Mouse (Mus musculus) adrenal gland, adult 8-10 months (tissue): Measurements from ENCODE around the gene Gm20715. TPM values are rescaled to one million over a fixed set of nuclear protein-coding genes. Genes with fewer than 3 reads are reported as not detected.
A peak's percentile ranks its signal among the peaks of the same experiment; 100 is the strongest.
"Not testable (repeated sequence)": the region's sequence is repeated elsewhere in the genome, so short reads cannot be mapped to it uniquely, and the experiment has no call there.

Source experiments
- DNase-seq: peaks from one replicate; pipeline ENCODE4 v3.0.0; 2022
- total RNA-seq, 4 experiments: library from RNA; stranded (reverse); gene quantifications; 2 replicates each; pipeline ENCODE4 v1.2.4; 2022

Gm20715 gene
- total RNA-seq, 4 experiments from 2014 or later, result 0.05 TPM; not detected in 3

DNA sequence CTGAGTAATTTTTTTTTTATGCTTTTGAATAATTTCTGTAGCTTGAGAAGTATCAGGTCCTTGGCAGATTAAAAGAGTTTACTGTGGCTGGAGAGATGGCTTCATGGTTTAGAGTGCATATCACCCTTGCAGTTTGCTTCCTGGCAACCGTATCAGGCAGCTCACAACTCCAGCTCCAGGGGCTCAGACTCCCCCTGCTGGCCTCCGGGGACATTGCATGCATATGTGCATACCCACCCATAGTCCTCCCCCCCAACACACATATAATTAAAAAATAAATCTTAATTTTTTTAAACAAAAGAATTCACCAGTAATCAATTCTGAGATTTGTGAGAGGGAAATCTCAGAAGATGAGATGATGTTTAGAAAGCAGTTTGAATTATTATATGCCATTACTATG lies 20.3 kb downstream of the Gm20715 start:
- DNase-seq, result no peak

DNA sequence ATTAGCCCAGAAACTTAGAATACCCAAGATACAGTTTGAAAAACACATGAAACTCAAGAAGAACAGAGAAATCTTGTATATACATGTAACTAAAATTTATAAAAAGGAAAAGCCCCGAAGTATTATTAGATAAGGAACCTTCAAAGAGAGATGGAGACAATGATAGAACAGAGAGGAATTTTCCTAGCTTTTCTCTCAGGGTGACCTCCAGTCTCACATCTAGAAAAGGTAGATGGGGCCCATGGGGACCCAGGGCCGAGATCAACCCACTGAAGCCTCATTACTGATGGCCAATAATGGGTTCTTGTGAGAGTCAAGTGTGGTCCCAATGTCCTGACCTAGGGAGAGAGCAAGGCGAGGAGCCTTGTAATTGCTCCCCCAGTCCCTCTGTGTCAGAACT lies 28.3 kb downstream of the Gm20715 start, which contains the start of gene Olfr1344:
Gene Olfr1344, plus strand, starts transcription at position 301 of the 400 bp plus-strand sequence.
- no peak for DNase-seq

DNA sequence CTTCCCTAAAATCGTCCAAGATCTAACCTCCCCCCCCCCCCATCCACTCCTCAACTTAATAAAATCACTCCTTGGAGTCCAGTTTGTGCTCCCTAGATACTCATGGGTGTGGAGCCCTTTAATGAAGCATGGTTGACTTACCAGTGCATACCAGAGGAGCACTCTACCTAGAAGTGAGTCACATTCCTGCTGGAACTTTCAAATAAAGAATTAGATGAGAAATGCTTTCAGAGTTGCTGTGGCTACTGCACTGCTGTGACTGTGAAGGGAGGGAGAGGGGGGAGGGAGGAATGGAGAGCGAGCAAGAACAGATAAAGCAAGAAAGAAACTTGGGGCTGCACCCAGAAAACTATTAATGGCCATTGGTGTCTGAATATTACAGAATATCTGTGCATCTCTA lies 31.1 kb downstream of the Gm20715 start:
- DNase-seq, result no peak

DNA sequence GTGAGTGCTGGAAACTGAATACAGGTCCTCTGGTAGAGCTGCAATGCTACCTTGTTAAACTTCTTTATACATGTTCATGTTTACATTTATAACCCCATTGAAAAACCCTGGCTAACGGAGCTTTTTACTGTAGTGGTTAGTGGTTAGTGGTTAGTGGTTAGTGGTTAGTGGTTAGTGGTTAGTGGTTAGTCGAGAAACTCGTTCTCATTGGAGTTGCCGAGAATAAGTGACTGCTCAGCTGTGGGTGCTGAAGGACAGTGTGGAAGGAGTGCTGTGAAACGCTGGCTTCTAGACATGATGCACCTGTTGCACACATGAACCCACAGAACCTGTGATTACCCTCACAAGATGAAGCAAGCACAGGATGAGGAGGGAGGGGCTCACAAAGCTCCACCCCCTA lies 37.7 kb downstream of the Gm20715 start:
- no peak for DNase-seq

DNA sequence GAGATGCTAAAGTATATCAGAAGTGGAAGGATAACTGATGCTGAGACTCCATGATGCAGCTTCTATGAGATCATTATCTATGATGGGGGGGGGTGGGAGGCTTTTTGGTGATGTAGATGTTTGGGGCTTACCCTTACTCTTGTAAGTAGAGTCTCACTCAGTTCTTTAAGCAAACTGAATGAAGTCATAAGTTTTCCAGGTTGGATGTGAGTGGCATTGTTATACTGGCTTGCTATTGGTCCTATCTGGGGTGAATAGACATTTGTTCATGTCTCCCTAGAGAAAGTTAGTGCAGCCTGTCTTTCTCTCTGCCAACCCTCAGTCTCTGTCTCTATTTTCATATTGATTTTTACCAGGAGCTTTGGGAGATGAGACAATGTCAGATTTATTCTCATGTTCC lies 45.8 kb downstream of the Gm20715 start, which contains the start of gene Olfr1336:
Gene Olfr1336, plus strand, starts transcription at position 301 of the 400 bp plus-strand sequence.
- no peak for DNase-seq

DNA sequence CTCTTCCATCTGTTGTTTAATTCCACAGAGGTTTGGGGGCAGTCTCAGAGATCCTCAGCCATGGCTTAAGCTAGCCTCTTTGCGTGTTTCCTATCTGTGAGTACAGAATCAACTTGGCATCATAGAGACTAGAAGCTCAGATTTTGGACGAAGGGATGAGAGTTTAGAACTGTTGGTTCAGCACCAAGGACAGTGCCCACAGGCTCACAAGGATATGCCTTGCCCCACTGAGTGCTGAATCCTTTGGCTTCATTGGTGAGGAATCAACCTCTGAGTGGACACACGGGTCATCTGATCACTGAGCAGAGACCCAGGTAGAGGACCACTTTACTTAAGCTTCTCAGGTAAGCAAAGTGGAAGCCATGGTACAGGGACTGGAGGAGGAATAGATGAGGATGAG lies 46.3 kb downstream of the Gm20715 start:
- no peak for DNase-seq

DNA sequence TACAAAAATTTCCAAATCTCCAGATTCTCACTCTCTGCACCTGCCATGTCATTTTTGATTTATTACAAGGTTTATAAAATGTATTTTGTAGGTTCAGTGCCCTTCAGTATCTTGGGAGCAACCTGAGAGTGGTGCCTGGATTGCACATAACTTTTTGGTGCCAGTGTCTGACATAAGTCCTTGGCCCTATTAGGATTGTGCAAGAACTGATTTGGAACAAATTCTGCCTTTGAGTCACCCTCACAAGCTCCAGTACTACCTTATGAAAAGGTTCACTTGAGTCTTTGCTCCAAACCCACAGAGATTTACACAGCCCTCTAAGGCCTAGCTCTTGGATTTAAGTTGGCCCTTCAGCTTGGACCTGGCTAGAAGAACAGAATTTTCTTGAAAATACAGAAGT lies 56.9 kb downstream of the Gm20715 start, which contains the start of gene Olfr1346:
Gene Olfr1346, plus strand, starts transcription at position 151 of the 400 bp plus-strand sequence.
- peak; percentile 15 for DNase-seq

DNA sequence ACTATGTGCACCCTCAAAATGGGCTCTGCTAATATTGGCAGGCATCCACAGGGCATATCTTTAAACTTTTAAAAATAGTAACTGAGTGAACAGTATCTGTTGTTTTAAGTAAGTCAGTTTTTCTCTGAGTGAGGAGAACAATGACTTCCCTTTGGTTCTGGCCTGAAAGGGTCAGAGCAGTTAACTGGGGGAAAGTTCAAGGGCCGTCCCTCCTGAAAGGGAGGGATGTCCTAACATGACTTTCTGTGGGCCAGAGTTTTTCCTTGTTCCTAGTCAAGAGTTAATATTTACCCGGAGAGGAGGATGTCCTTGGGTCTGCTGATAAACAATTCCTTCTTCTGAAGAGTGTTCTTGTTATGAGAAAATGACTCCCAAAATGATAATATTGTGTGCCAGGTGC lies 67.6 kb downstream of the Gm20715 start:
- not testable (repeated sequence) for DNase-seq

DNA sequence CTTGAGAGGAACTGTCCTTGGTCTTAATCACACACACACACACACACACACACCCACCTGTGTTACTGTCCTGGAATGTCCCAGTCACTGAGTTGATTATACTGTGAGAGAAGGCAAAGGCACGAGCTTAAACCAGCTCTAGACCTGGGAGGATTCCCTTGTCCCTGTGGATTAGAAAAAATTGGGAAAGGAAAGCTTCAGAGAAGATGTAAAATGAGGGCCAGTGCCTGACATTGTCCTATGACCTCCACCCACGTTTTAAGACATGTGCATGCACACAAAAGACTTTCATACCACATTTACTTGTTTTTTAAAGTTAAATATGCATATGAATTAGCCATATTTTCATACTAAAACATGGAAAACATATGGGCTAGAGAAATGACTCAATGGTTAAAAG lies 76.8 kb downstream of the Gm20715 start, which contains the start of gene Olfr5:
Gene Olfr5, minus strand, starts transcription at position 101 of the 400 bp plus-strand sequence.
- no peak for DNase-seq

Other genes starting within 250 kb of the Gm20715 start
- gene Zfp444, start 238.1 kb upstream of the Gm20715 start, total RNA-seq, result 10 to 100 TPM; 33.7 to 39.7 (median 35.2) TPM
- not detected for gene Galp, start 213.2 kb upstream of the Gm20715 start, total RNA-seq
- gene Zscan5b, start 188.0 kb upstream of the Gm20715 start, total RNA-seq, result not detected
- gene Epp13, start 157.6 kb upstream of the Gm20715 start, total RNA-seq, result not detected
- 10 to 100 TPM; 10.0 to 15.3 (median 11.3) TPM for gene Zfp667, start 123.7 kb upstream of the Gm20715 start, total RNA-seq
- gene Zfp583, start 79.0 kb upstream of the Gm20715 start, total RNA-seq, result 1 to 10 TPM; 4.1 to 4.7 (median 4.4) TPM
- 1 to 10 TPM; 1.0 to 2.2 (median 1.4) TPM for gene Gm3854, start 66.5 kb upstream of the Gm20715 start, total RNA-seq
- gene Zfp78, start 47.0 kb upstream of the Gm20715 start, total RNA-seq, result 1 to 10 TPM; 2.7 to 5.0 (median 3.8) TPM
- gene Zfp28, start 27.0 kb upstream of the Gm20715 start, total RNA-seq, result 1 to 10 TPM; 4.2 to 9.0 (median 6.5) TPM
- gene Smim17, start 11.6 kb upstream of the Gm20715 start, total RNA-seq, result 1 to 10 TPM in 2 of 4 experiments, under 1 TPM in 2; 0.35 to 1.4 (median 0.78) TPM
- gene Olfr1344, start 28.4 kb downstream of the Gm20715 start, total RNA-seq, result under 1 TPM in 2 of 4 experiments, not detected in 2; 0.27 to 0.46 TPM
- gene Olfr1336, start 45.9 kb downstream of the Gm20715 start, total RNA-seq, result under 1 TPM in 1 of 4 experiments, not detected in 3; 0.03 TPM
- gene Olfr1346, start 56.8 kb downstream of the Gm20715 start, total RNA-seq, result not detected
- gene Olfr5, start 76.7 kb downstream of the Gm20715 start, total RNA-seq, result not detected
- not detected for gene Olfr1347, start 89.5 kb downstream of the Gm20715 start, total RNA-seq
- gene Olfr1348, start 98.5 kb downstream of the Gm20715 start, total RNA-seq, result not detected
- gene Olfr1349, start 112.7 kb downstream of the Gm20715 start, total RNA-seq, result not detected
- gene Olfr1350, start 154.6 kb downstream of the Gm20715 start, total RNA-seq, result not detected